Mouse (Mus musculus) layer of hippocampus, adult 11-12 months (tissue): ENCODE data around the gene Sec23b.
A peak's percentile ranks its signal among the peaks of the same experiment; 100 is the strongest.
"Not testable (repeated sequence)": the region's sequence is repeated elsewhere in the genome, so short reads cannot be mapped to it uniquely, and the experiment has no call there.

Experiments
- DNase-seq: peaks from one replicate; pipeline ENCODE4 v3.0.0; 2022; ENCODE audit warnings: low spot score

The Sec23b gene

GRCm38 (mm10) chr2:144555820-144556552 is at the start of gene Sec23b:
Sec23b (plus strand) TSS chr2:144556229.
- peak; percentile 97 for DNase-seq

GRCm38 (mm10) chr2:144514619-144515018 is 41.4 kb upstream of the Sec23b start:
- no peak for DNase-seq

- DNase-seq = no peak
These were observed 36.3 kb upstream of the Sec23b start for GRCm38 (mm10) chr2:144519772-144520171.

GRCm38 (mm10) chr2:144525856-144526255 is 30.2 kb upstream of the Sec23b start:
- no peak for DNase-seq

GRCm38 (mm10) chr2:144526981-144527820 is 28.8 kb upstream of the Sec23b start, which contains the start of the genes Dzank1 and Polr3f:
Dzank1 (minus strand) TSS chr2:144527414.
Polr3f (plus strand) TSS chr2:144527718.
- peak; percentile 97 for DNase-seq

GRCm38 (mm10) chr2:144527821-144528174 is 28.2 kb upstream of the Sec23b start:
- DNase-seq = no peak

GRCm38 (mm10) chr2:144537123-144537522 is 18.9 kb upstream of the Sec23b start:
- no peak for DNase-seq

- DNase-seq = no peak
These were observed 14.8 kb upstream of the Sec23b start for GRCm38 (mm10) chr2:144541246-144541645.

GRCm38 (mm10) chr2:144543670-144544069 is 12.4 kb upstream of the Sec23b start:
- DNase-seq = no peak

- DNase-seq = no peak
These were observed 11.4 kb upstream of the Sec23b start for GRCm38 (mm10) chr2:144544630-144545029.

- no peak for DNase-seq
These were observed 11.0 kb upstream of the Sec23b start for GRCm38 (mm10) chr2:144545061-144545460.

GRCm38 (mm10) chr2:144545481-144545880 is 10.5 kb upstream of the Sec23b start:
- DNase-seq = no peak

- no peak for DNase-seq
These were observed 8.5 kb upstream of the Sec23b start for GRCm38 (mm10) chr2:144547559-144547958.

- DNase-seq = peak; percentile 75
These were observed 5.5 kb upstream of the Sec23b start, which contains the start of gene Rbbp9 for GRCm38 (mm10) chr2:144550529-144550928. Rbbp9 (minus strand) TSS chr2:144550869.

- DNase-seq = no peak
These were observed 2.1 kb upstream of the Sec23b start for GRCm38 (mm10) chr2:144553905-144554304.

GRCm38 (mm10) chr2:144555286-144555819 is 676 bp upstream of the Sec23b start:
- no peak for DNase-seq

- no peak for DNase-seq
These were observed 32.7 kb downstream of the Sec23b start for GRCm38 (mm10) chr2:144588723-144589122.

GRCm38 (mm10) chr2:144593036-144593435 is 37.0 kb downstream of the Sec23b start:
- not testable (repeated sequence) for DNase-seq

GRCm38 (mm10) chr2:144593951-144594651 is 38.1 kb downstream of the Sec23b start, which contains the start of gene Smim26:
Smim26 (plus strand) TSS chr2:144594054.
- peak; percentile 83 for DNase-seq

- no peak for DNase-seq
These were observed 42.0 kb downstream of the Sec23b start for GRCm38 (mm10) chr2:144598006-144598405.

- peak; percentile 90 for DNase-seq
These were observed 44.0 kb downstream of the Sec23b start, which contains the start of gene Dtd1 for GRCm38 (mm10) chr2:144599831-144600687. Dtd1 (plus strand) TSS chr2:144599897.
